In genomic region chr2:164911086-164912048, GRCm38 (mm10) we compare ENCODE assay signal across 7 mouse cellular contexts. TPM values are rescaled to one million over a fixed set of nuclear protein-coding genes. Genes with fewer than 3 reads are reported as not detected.
DNase-seq lines count a peak whose midpoint lies in the region; ATAC-seq lines count a peak whose summit lies in the region.

TSS of gene Zfp335 (minus strand) at chr2:164911757.

- under 1% methylated on average over 88 of the region's 91 CpGs for WGBS in embryonic facial prominence, embryonic 11.5 days
- 0% methylated on average over 85 of the region's 91 CpGs for WGBS in limb, embryonic 11.5 days
- under 1% methylated on average over 90 of the region's 91 CpGs for WGBS in midbrain, embryonic 14.5 days

- peaks cover 23% of the 10 kb centered on the region for H3K36me3 ChIP-seq in embryonic facial prominence, embryonic 11.5 days (replicated peaks; ENCODE audit: control insufficient read depth, insufficient read depth, low read depth, low read length)
- peaks cover 28% of the 10 kb centered on the region for H3K36me3 ChIP-seq in limb, embryonic 11.5 days (ENCODE audit: control insufficient read depth, insufficient read depth, low read length)
- H3K36me3 ChIP-seq in midbrain, embryonic 14.5 days (ENCODE audit: control insufficient read depth, insufficient read depth, low read length): peaks cover 39% of the 10 kb centered on the region

- H3K9me3 ChIP-seq in embryonic facial prominence, embryonic 11.5 days (replicated peaks; ENCODE audit: control insufficient read depth, low read length): peaks cover under 1% of the 10 kb centered on the region
- peaks cover under 1% of the 10 kb centered on the region; the same call in 1 of the 2 replicates for H3K9me3 ChIP-seq in limb, embryonic 11.5 days (ENCODE audit: control insufficient read depth, low read length)
- 0 out of 2 replicates have a peak, but pooled peaks cover under 1% of the 10 kb centered on the region for H3K9me3 ChIP-seq in midbrain, embryonic 14.5 days (ENCODE audit: control insufficient read depth, low read length)

- peak; percentile 75 for ATAC-seq in embryonic facial prominence, embryonic 11.5 days (replicated peaks; ENCODE audit: insufficient number of reproducible peaks, low FRiP score, low TSS enrichment, low read depth)
- peak; percentile 88 for ATAC-seq in limb, embryonic 11.5 days (ENCODE audit: insufficient number of reproducible peaks, low FRiP score, low TSS enrichment, low read depth)
- ATAC-seq in midbrain, embryonic 14.5 days (ENCODE audit: low FRiP score, low TSS enrichment): peak; percentile 89

- no peaks in the 10 kb centered on the region for H3K4me1 ChIP-seq in embryonic facial prominence, embryonic 11.5 days (ENCODE audit: control insufficient read depth, insufficient read depth, low read length)
- H3K4me1 ChIP-seq in limb, embryonic 11.5 days (ENCODE audit: control insufficient read depth, insufficient read depth, low read length): peaks cover 14% of the 10 kb centered on the region
- peaks cover 16% of the 10 kb centered on the region for H3K4me1 ChIP-seq in midbrain, embryonic 14.5 days (ENCODE audit: control insufficient read depth, insufficient read depth, low read length)

- H3K4me2 ChIP-seq in embryonic facial prominence, embryonic 11.5 days (ENCODE audit: low read depth, low read length): peak within 1 kb of the TSS; percentile 83
- H3K4me2 ChIP-seq in limb, embryonic 11.5 days (ENCODE audit: low read depth, severe bottlenecking): peak within 1 kb of the TSS; percentile 72
- peak within 1 kb of the TSS; percentile 91 for H3K4me2 ChIP-seq in midbrain, embryonic 14.5 days (ENCODE audit: low read length)

- H3K27ac ChIP-seq in embryonic facial prominence, embryonic 11.5 days (replicated peaks; ENCODE audit: low read depth, low read length): peak within 1 kb of the TSS; percentile 98
- peak within 1 kb of the TSS; percentile 99 for H3K27ac ChIP-seq in limb, embryonic 11.5 days (replicated peaks; ENCODE audit: low read depth, low read length)
- H3K27ac ChIP-seq in midbrain, embryonic 14.5 days (replicated peaks; ENCODE audit: low read depth, low read length): peak within 1 kb of the TSS; percentile 100

- DNase-seq in adrenal gland, postnatal 14 days: peak; percentile 97
- peak; percentile 95 for DNase-seq in embryonic facial prominence, embryonic 11.5 days (ENCODE audit: low spot score)
- DNase-seq in heart, adult 11 months: peak; percentile 100
- DNase-seq in kidney, adult 18-20 months: peak; percentile 97
- peak; percentile 94 for DNase-seq in limb, embryonic 11.5 days (ENCODE audit: low spot score)
- peak; percentile 97 for DNase-seq in midbrain, embryonic 14.5 days
- DNase-seq in spleen, adult 18-20 months: peak; percentile 88 to 93

- H3K27me3 ChIP-seq in embryonic facial prominence, embryonic 11.5 days (ENCODE audit: control insufficient read depth, insufficient read depth, low read length): no peaks in the 10 kb centered on the region
- H3K27me3 ChIP-seq in limb, embryonic 11.5 days (ENCODE audit: control insufficient read depth, insufficient read depth, low read length): no peaks in the 10 kb centered on the region
- no peaks in the 10 kb centered on the region for H3K27me3 ChIP-seq in midbrain, embryonic 14.5 days (ENCODE audit: control insufficient read depth, insufficient read depth, low read length)

- H3K9ac ChIP-seq in embryonic facial prominence, embryonic 11.5 days (replicated peaks; ENCODE audit: low read length): peak within 1 kb of the TSS; percentile 98
- H3K9ac ChIP-seq in limb, embryonic 11.5 days (ENCODE audit: low read length): peak within 1 kb of the TSS; percentile 97
- H3K9ac ChIP-seq in midbrain, embryonic 14.5 days (replicated peaks; ENCODE audit: low read length): peak within 1 kb of the TSS; percentile 97

- H3K4me3 ChIP-seq in embryonic facial prominence, embryonic 11.5 days (ENCODE audit: low read depth, low read length): peak within 1 kb of the TSS; percentile 73
- peak within 1 kb of the TSS; percentile 82 for H3K4me3 ChIP-seq in limb, embryonic 11.5 days (ENCODE audit: low read depth, low read length)
- H3K4me3 ChIP-seq in midbrain, embryonic 14.5 days (replicated peaks; ENCODE audit: low read depth, low read length): peak within 1 kb of the TSS; percentile 74

RNA-seq across cellular contexts. Expression of gene Zfp335, which starts in this region (rescaled TPM):
- total RNA-seq in adrenal gland, postnatal 14 days (2021): 17.3 and 19.4 TPM in 2 replicates
- polyA plus RNA-seq in embryonic facial prominence, embryonic 11.5 days (2014; fragmentation: Nextera tagmentation; extraction: Ambion mirVana): 8.0 and 10.0 TPM in 2 replicates
- 12.1 and 16.3 TPM in 2 replicates for polyA plus RNA-seq in limb, embryonic 11.5 days (2014; fragmentation: Nextera tagmentation; extraction: Ambion mirVana)
- polyA plus RNA-seq in midbrain, embryonic 14.5 days (2014; fragmentation: Nextera tagmentation; extraction: Ambion mirVana): 13.9 and 15.5 TPM in 2 replicates

Comparison
In these comparisons a context has a peak if more than half of its experiments do, and no peak if none do; other contexts are left out.
1. Peak in every context shown above with its lines: DNase-seq, ATAC-seq, H3K4me3 ChIP-seq and H3K27ac ChIP-seq.